Mouse (Mus musculus) thymus, adult 2 months (tissue): ENCODE results near the gene Ankrd22.

Experiments
- CTCF ChIP-seq: fragments of 200-500 bp; IDR thresholded peaks from 2 replicates; pipeline ENCODE4 v1.5.1; 2012; ENCODE audit warnings: mild to moderate bottlenecking, control low read depth, low read length, moderate library complexity, borderline replicate concordance; ENCODE audit not compliant: control insufficient read depth, poor library complexity, insufficient read depth; ENCODE audit errors: extremely low read depth
- POLR2A ChIP-seq: fragments of 200-500 bp; IDR thresholded peaks from 2 replicates; pipeline ENCODE4 v1.6.1; 2012; ENCODE audit warnings: mild to moderate bottlenecking, low read length, control low read depth, moderate library complexity; ENCODE audit not compliant: control insufficient read depth, poor library complexity, insufficient read depth; ENCODE audit errors: extremely low read depth

DNA sequence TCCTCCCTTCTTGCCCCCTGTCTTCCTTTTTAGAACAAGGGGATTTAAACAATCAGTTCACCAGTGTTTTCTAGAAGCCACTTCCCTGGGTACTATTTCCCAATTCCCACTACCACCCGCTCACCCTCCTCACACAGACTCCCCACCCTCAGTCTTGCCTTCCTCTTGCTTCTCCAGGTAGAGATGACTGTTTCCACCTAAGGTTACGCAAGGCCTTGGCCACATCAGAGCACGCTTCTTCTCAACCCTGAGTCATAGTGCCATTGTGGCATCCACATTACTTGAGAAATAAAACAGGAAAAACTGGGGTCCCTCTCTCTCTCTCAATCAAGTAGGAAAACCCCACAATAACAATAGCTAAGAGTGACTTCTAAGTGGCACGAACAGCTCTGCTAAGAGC, 13.3 kb upstream of the Ankrd22 start:
- TF ChIP-seq CTCF: no peak
- no peak for TF ChIP-seq POLR2A
